Mouse (Mus musculus) intestine, postnatal 0 days (tissue): ENCODE measurements around the gene Gramd2. TPM values are rescaled to one million over a fixed set of nuclear protein-coding genes. Genes with fewer than 3 reads are reported as not detected.
"Not testable (repeated sequence)": the region's sequence is repeated elsewhere in the genome, so short reads cannot be mapped to it uniquely, and the experiment has no call there.

ENCODE experiments used
- ATAC-seq: fragments of 200-750 bp; cut with Nextera tagmentation; 2 replicates; pipeline ENCODE4 v1.8.0; 2017; ENCODE audit warnings: mild to moderate bottlenecking, moderate TSS enrichment, moderate library complexity
- H3K27ac ChIP-seq: fragments of 300-500 bp; sonication (generic); 2 replicates; pipeline ENCODE4 v1.5.1; 2014; ENCODE audit warnings: mild to moderate bottlenecking, low read depth, low read length, moderate library complexity
- H3K27me3 ChIP-seq: fragments of 300-500 bp; sonication (generic); replicated peaks from 2 replicates; pipeline ENCODE4 v1.6.1; 2014; ENCODE audit warnings: low read length, mixed read lengths; ENCODE audit not compliant: control insufficient read depth, insufficient read depth
- H3K36me3 ChIP-seq: fragments of 300-500 bp; sonication (generic); 2 replicates; pipeline ENCODE4 v1.6.1; 2014; ENCODE audit warnings: mild to moderate bottlenecking, moderate library complexity; ENCODE audit not compliant: control insufficient read depth, insufficient read depth
- H3K4me1 ChIP-seq: fragments of 300-500 bp; sonication (generic); replicated peaks from 2 replicates; pipeline ENCODE4 v1.6.1; 2014; ENCODE audit warnings: antibody characterized with exemption, low read length, mixed read lengths; ENCODE audit not compliant: control insufficient read depth, insufficient read depth
- H3K4me2 ChIP-seq: fragments of 300-500 bp; sonication (generic); replicated peaks from 2 replicates; pipeline ENCODE4 v1.6.1; 2014; ENCODE audit warnings: low read depth, mild to moderate bottlenecking, moderate library complexity
- H3K4me3 ChIP-seq: fragments of 300-500 bp; sonication (generic); 2 replicates; pipeline ENCODE4 v1.5.1; 2014; ENCODE audit warnings: low read depth, low read length
- H3K9ac ChIP-seq: fragments of 300-500 bp; sonication (generic); 2 replicates; pipeline ENCODE4 v1.6.1; 2014; ENCODE audit warnings: mild to moderate bottlenecking, low read depth, low read length
- H3K9me3 ChIP-seq: fragments of 300-500 bp; sonication (generic); 2 replicates; pipeline ENCODE4 v1.6.1; 2016; ENCODE audit warnings: mixed run types; ENCODE audit not compliant: control insufficient read depth
- CTCF ChIP-seq: sonication (generic); IDR thresholded peaks from 2 replicates; pipeline ENCODE4 v1.5.1; 2016; ENCODE audit warnings: low read depth, mild to moderate bottlenecking, control low read depth, antibody characterized with exemption, moderate library complexity
- WGBS: fragments of 180-500 bp; shearing (Covaris S2); extraction: QIAGEN DNeasy Blood & Tissue Kit; methylation state at CpG from one replicate; pipeline ENCODE4 v1.1.7; 2014; 5-methylcytosine and 5-hydroxymethylcytosine counted together
- polyA plus RNA-seq: library from polyadenylated mRNA; unstranded; fragments of >200 nt; fragmentation: Nextera tagmentation; extraction: Ambion mirVana; gene quantifications from 2 replicates; pipeline ENCODE4 v1.2.1, GENCODE M21; 2015

Gramd2 gene
- polyA plus RNA-seq, 1 experiment from 2014 or later, result 0.37 TPM

- Histone ChIP-seq H3K9ac (peak within 1 kb of the TSS; percentile 80), H3K4me1 (0 out of 2 replicates have a peak, but pooled peaks cover 3% of the 10 kb centered on the region), H3K9me3 (no peaks in the 10 kb centered on the region), H3K36me3 (no peaks in the 10 kb centered on the region; the same call in 1 of the 2 replicates), H3K27ac (peak within 1 kb of the TSS; percentile 85), H3K4me3 (peak within 1 kb of the TSS; percentile 92), H3K4me2 (peak within 1 kb of the TSS; percentile 85), H3K27me3 (no peaks in the 10 kb centered on the region)
- peak; percentile 95 for ATAC-seq
- peak; percentile 55 for TF ChIP-seq CTCF
- under 1% methylated on average over 59 of the region's 59 CpGs for WGBS
Observed at GRCm38 (mm10) chr9:59750267-59751065, 70.5 kb downstream of the Gramd2 start, which contains the start of the genes Senp8 and Myo9a. Senp8 (minus strand) TSS chr9:59750710. Myo9a (plus strand) TSS chr9:59750896.

GRCm38 (mm10) chr9:59751066-59751581, 71.2 kb downstream of the Gramd2 start:
- H3K36me3 ChIP-seq, result no peaks in the 10 kb centered on the region; the same call in 1 of the 2 replicates
- peak; percentile 96 for ATAC-seq
- no peaks in the 10 kb centered on the region for H3K27me3 ChIP-seq
- no peak for TF ChIP-seq CTCF
- peak overlapping the region; percentile 85 for H3K27ac ChIP-seq
- H3K9me3 ChIP-seq, result no peaks in the 10 kb centered on the region
- H3K4me3 ChIP-seq, result peak overlapping the region; percentile 92
- WGBS, result under 1% methylated on average over 36 of the region's 49 CpGs
- H3K9ac ChIP-seq, result peak overlapping the region; percentile 80
- peak overlapping the region; percentile 85 for H3K4me2 ChIP-seq
- H3K4me1 ChIP-seq, result 0 out of 2 replicates have a peak, but pooled peaks cover 3% of the 10 kb centered on the region

- 3% methylated on average over 2 of the region's 2 CpGs for WGBS
- Histone ChIP-seq H3K9me3 (no peaks in the 10 kb centered on the region), H3K36me3 (no peaks in the 10 kb centered on the region; the same call in 1 of the 2 replicates), H3K27me3 (no peaks in the 10 kb centered on the region), H3K4me2 (peak overlapping the region; percentile 85), H3K4me3 (peak overlapping the region; percentile 92), H3K9ac (peak overlapping the region; percentile 80), H3K27ac (peak overlapping the region; percentile 85; the same call in 1 of the 2 replicates), H3K4me1 (0 out of 2 replicates have a peak, but pooled peaks cover 3% of the 10 kb centered on the region)
- ATAC-seq, result no peak
- no peak for TF ChIP-seq CTCF
Observed at GRCm38 (mm10) chr9:59751966-59752365, 72.0 kb downstream of the Gramd2 start.

GRCm38 (mm10) chr9:59755199-59755598, 75.3 kb downstream of the Gramd2 start:
- TF ChIP-seq CTCF, result no peak
- Histone ChIP-seq H3K27me3 (no peaks in the 10 kb centered on the region), H3K4me2 (no peak overlapping the region), H3K4me1 (no peaks in the 10 kb centered on the region), H3K27ac (no peak overlapping the region), H3K4me3 (no peak overlapping the region), H3K9me3 (no peaks in the 10 kb centered on the region), H3K9ac (no peak overlapping the region), H3K36me3 (no peaks in the 10 kb centered on the region; the same call in 1 of the 2 replicates)
- no peak for ATAC-seq
- WGBS, result 56% methylated on average over 2 of the region's 2 CpGs

DNA sequence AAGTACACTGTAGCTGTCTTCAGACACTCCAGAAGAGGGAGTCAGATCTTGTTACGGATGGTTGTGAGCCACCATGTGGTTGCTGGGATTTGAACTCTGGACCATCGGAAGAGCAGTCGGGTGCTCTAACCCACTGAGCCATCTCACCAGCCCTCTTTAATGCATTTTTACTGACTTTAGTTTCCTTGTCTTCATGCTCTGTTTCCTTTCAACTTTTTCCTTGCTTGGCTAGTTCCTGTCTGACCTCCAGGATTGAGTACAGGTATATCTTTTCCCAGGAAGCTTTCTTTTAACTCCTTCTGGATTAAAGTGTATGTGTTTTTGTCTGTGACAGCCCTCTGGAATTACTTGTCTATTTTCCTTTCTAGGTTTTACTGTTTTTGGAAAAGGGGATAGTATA, 77.1 kb downstream of the Gramd2 start:
- not testable (repeated sequence) for H3K9ac ChIP-seq, H3K27me3 ChIP-seq, H3K9me3 ChIP-seq, H3K36me3 ChIP-seq, H3K27ac ChIP-seq, ATAC-seq, H3K4me2 ChIP-seq, H3K4me3 ChIP-seq, H3K4me1 ChIP-seq
- 96% methylated on average over 2 of the region's 3 CpGs for WGBS

- Histone ChIP-seq H3K27ac (no peak overlapping the region), H3K4me2 (no peak overlapping the region), H3K9ac (no peak overlapping the region), H3K9me3 (no peaks in the 10 kb centered on the region), H3K4me3 (no peak overlapping the region), H3K27me3 (no peaks in the 10 kb centered on the region), H3K36me3 (no peaks in the 10 kb centered on the region), H3K4me1 (no peaks in the 10 kb centered on the region)
- 70% methylated on average over 3 of the region's 3 CpGs for WGBS
- TF ChIP-seq CTCF, result peak; percentile 55
- no peak for ATAC-seq
Observed at GRCm38 (mm10) chr9:59760515-59760914, 80.6 kb downstream of the Gramd2 start.

- not testable (repeated sequence) for H3K9me3 ChIP-seq, H3K36me3 ChIP-seq, H3K27me3 ChIP-seq, H3K4me1 ChIP-seq, H3K4me2 ChIP-seq, H3K4me3 ChIP-seq, H3K9ac ChIP-seq, ATAC-seq, H3K27ac ChIP-seq
- WGBS, result 89% methylated on average over 11 of the region's 13 CpGs
Observed at GRCm38 (mm10) chr9:59766966-59767461, 87.1 kb downstream of the Gramd2 start.
